Mouse (Mus musculus) embryonic facial prominence, embryonic 10.5 days (tissue): ENCODE measurements at regions not wholly inside any gene's neighbourhood (a gene's known extent, or its start where the extent isn't known, plus 50 kb on each side); places are given as distances from the start of the nearest gene placed in this dataset.

Source experiments
- DNase-seq: peaks from one replicate; pipeline ENCODE4 v3.0.0-alpha.2; 2017; ENCODE audit warnings: low spot score
- H3K27ac ChIP-seq: fragments of 300-500 bp; sonication (generic); replicated peaks from 2 replicates; pipeline ENCODE4 v1.5.1; 2016; ENCODE audit warnings: mild to moderate bottlenecking
- H3K27me3 ChIP-seq: fragments of 300-500 bp; sonication (generic); replicated peaks from 2 replicates; pipeline ENCODE4 v1.6.1; 2016; ENCODE audit warnings: low read depth, mild to moderate bottlenecking; ENCODE audit not compliant: poor library complexity, severe bottlenecking
- H3K36me3 ChIP-seq: fragments of 300-500 bp; sonication (generic); replicated peaks from 2 replicates; pipeline ENCODE4 v1.6.1; 2016; ENCODE audit warnings: mild to moderate bottlenecking, moderate library complexity
- H3K4me1 ChIP-seq: fragments of 300-500 bp; sonication (generic); 2 replicates; pipeline ENCODE4 v1.6.1; 2016
- H3K4me3 ChIP-seq: fragments of 300-500 bp; sonication (generic); 2 replicates; pipeline ENCODE4 v1.5.1; 2016; ENCODE audit warnings: mild to moderate bottlenecking, moderate library complexity
- H3K9me3 ChIP-seq: fragments of 300-500 bp; sonication (generic); 2 replicates; pipeline ENCODE4 v1.6.1; 2016; ENCODE audit warnings: mild to moderate bottlenecking
- WGBS: fragments of 180-500 bp; shearing (Covaris S2); methylation state at CpG from one replicate; pipeline ENCODE4 v1.1.7; 2016; 5-methylcytosine and 5-hydroxymethylcytosine counted together

GRCm38 (mm10) chr8:92190261-92191025 is 167.0 kb upstream of the Irx5 start:
- no peak for DNase-seq
- Histone ChIP-seq H3K4me3 (no peak overlapping the region), H3K9me3 (peaks cover 8% of the 10 kb centered on the region; the same call in 1 of the 2 replicates), H3K4me1 (peaks cover 11% of the 10 kb centered on the region), H3K27me3 (no peaks in the 10 kb centered on the region), H3K36me3 (no peaks in the 10 kb centered on the region), H3K27ac (no peak overlapping the region; the same call in 1 of the 2 replicates)
- 87% methylated on average over 16 of the region's 16 CpGs for WGBS

GRCm38 (mm10) chr8:92183331-92183730 is 174.1 kb upstream of the Irx5 start:
- Histone ChIP-seq H3K36me3 (no peaks in the 10 kb centered on the region), H3K4me3 (no peak overlapping the region), H3K4me1 (no peaks in the 10 kb centered on the region), H3K9me3 (peaks cover 5% of the 10 kb centered on the region; the same call in 1 of the 2 replicates), H3K27me3 (0 out of 2 replicates have a peak, but pooled peaks cover 4% of the 10 kb centered on the region), H3K27ac (no peak overlapping the region)
- no peak for DNase-seq
- WGBS = 69% methylated on average over 1 of the region's 1 CpGs

- no peak overlapping the region for H3K27ac ChIP-seq
- DNase-seq = no peak
- no peaks in the 10 kb centered on the region for H3K36me3 ChIP-seq
- 0 out of 2 replicates have a peak, but pooled peaks cover 4% of the 10 kb centered on the region for H3K27me3 ChIP-seq
- peaks cover 7% of the 10 kb centered on the region; the same call in 1 of the 2 replicates for H3K4me1 ChIP-seq
- WGBS = 91% methylated on average over 4 of the region's 4 CpGs
- no peaks in the 10 kb centered on the region for H3K9me3 ChIP-seq
- no peak overlapping the region for H3K4me3 ChIP-seq
Measured at GRCm38 (mm10) chr8:92180651-92181050, 176.8 kb upstream of the Irx5 start.

- no peak for DNase-seq
- WGBS = 62% methylated on average over 2 of the region's 2 CpGs
- H3K4me3 ChIP-seq = no peak overlapping the region
- no peaks in the 10 kb centered on the region for H3K27me3 ChIP-seq
- H3K4me1 ChIP-seq = peaks cover 7% of the 10 kb centered on the region; the same call in 1 of the 2 replicates
- H3K9me3 ChIP-seq = no peaks in the 10 kb centered on the region
- no peak overlapping the region for H3K27ac ChIP-seq
- H3K36me3 ChIP-seq = no peaks in the 10 kb centered on the region
Measured at GRCm38 (mm10) chr8:92179327-92179726, 178.1 kb upstream of the Irx5 start.

GRCm38 (mm10) chr8:92176101-92176500 is 181.3 kb upstream of the Irx5 start:
- H3K4me1 ChIP-seq = peaks cover 11% of the 10 kb centered on the region; the same call in 1 of the 2 replicates
- no peak for DNase-seq
- no peaks in the 10 kb centered on the region for H3K27me3 ChIP-seq
- H3K27ac ChIP-seq = no peak overlapping the region
- WGBS = 75% methylated on average over 5 of the region's 5 CpGs
- no peaks in the 10 kb centered on the region for H3K9me3 ChIP-seq
- H3K4me3 ChIP-seq = no peak overlapping the region
- no peaks in the 10 kb centered on the region for H3K36me3 ChIP-seq

- H3K27me3 ChIP-seq = peaks cover 2% of the 10 kb centered on the region
Measured at GRCm38 (mm10) chr8:92174106-92174505, 183.3 kb upstream of the Irx5 start.

GRCm38 (mm10) chr8:92171578-92171977 is 185.8 kb upstream of the Irx5 start:
- Histone ChIP-seq H3K27me3 (peaks cover 7% of the 10 kb centered on the region), H3K4me1 (peaks cover 25% of the 10 kb centered on the region)

More at GRCm38 (mm10) chr8:92174106-92174505, 183.3 kb upstream of the Irx5 start:
- no peak overlapping the region for H3K4me3 ChIP-seq
- no peak for DNase-seq
- WGBS = 79% methylated on average over 2 of the region's 2 CpGs
- no peak overlapping the region for H3K27ac ChIP-seq
- H3K36me3 ChIP-seq = no peaks in the 10 kb centered on the region
- H3K9me3 ChIP-seq = no peaks in the 10 kb centered on the region
- H3K4me1 ChIP-seq = peaks cover 11% of the 10 kb centered on the region; the same call in 1 of the 2 replicates

GRCm38 (mm10) chr8:92167340-92167783 is 190.1 kb upstream of the Irx5 start:
- peak overlapping the region; percentile 14 for H3K27ac ChIP-seq
- DNase-seq = no peak
- no peaks in the 10 kb centered on the region for H3K9me3 ChIP-seq
- no peaks in the 10 kb centered on the region for H3K36me3 ChIP-seq
- WGBS = 46% methylated on average over 4 of the region's 4 CpGs
- H3K4me1 ChIP-seq = peaks cover 19% of the 10 kb centered on the region
- peaks cover 7% of the 10 kb centered on the region for H3K27me3 ChIP-seq
- H3K4me3 ChIP-seq = no peak overlapping the region

More at GRCm38 (mm10) chr8:92171578-92171977, 185.8 kb upstream of the Irx5 start:
- WGBS = 60% methylated on average over 2 of the region's 2 CpGs
- no peak for DNase-seq
- H3K4me3 ChIP-seq = no peak overlapping the region
- H3K36me3 ChIP-seq = no peaks in the 10 kb centered on the region
- no peak overlapping the region for H3K27ac ChIP-seq
- no peaks in the 10 kb centered on the region for H3K9me3 ChIP-seq

GRCm38 (mm10) chr8:92165306-92165705 is 192.1 kb upstream of the Irx5 start:
- Histone ChIP-seq H3K9me3 (0 out of 2 replicates have a peak, but pooled peaks cover 3% of the 10 kb centered on the region), H3K27me3 (peaks cover 8% of the 10 kb centered on the region), H3K4me1 (peaks cover 19% of the 10 kb centered on the region), H3K27ac (no peak overlapping the region), H3K4me3 (no peak overlapping the region), H3K36me3 (no peaks in the 10 kb centered on the region)
- no peak for DNase-seq
- WGBS = 83% methylated on average over 6 of the region's 6 CpGs

GRCm38 (mm10) chr8:92164496-92164895 is 192.9 kb upstream of the Irx5 start:
- DNase-seq = no peak
- 94% methylated on average over 4 of the region's 4 CpGs for WGBS

GRCm38 (mm10) chr8:92161002-92161401 is 196.4 kb upstream of the Irx5 start:
- Histone ChIP-seq H3K27ac (no peak overlapping the region), H3K4me3 (no peak overlapping the region), H3K9me3 (0 out of 2 replicates have a peak, but pooled peaks cover 3% of the 10 kb centered on the region), H3K36me3 (no peaks in the 10 kb centered on the region), H3K27me3 (peaks cover 37% of the 10 kb centered on the region), H3K4me1 (peaks cover 13% of the 10 kb centered on the region)
- WGBS = 73% methylated on average over 2 of the region's 2 CpGs
- DNase-seq = no peak

More at GRCm38 (mm10) chr8:92164496-92164895, 192.9 kb upstream of the Irx5 start:
- Histone ChIP-seq H3K4me1 (peaks cover 19% of the 10 kb centered on the region), H3K36me3 (no peaks in the 10 kb centered on the region), H3K9me3 (0 out of 2 replicates have a peak, but pooled peaks cover 3% of the 10 kb centered on the region), H3K27me3 (peaks cover 16% of the 10 kb centered on the region), H3K27ac (no peak overlapping the region), H3K4me3 (no peak overlapping the region)

- H3K4me1 ChIP-seq = peaks cover 13% of the 10 kb centered on the region
- H3K9me3 ChIP-seq = 0 out of 2 replicates have a peak, but pooled peaks cover 3% of the 10 kb centered on the region
- DNase-seq = peak; percentile 34
- H3K4me3 ChIP-seq = no peak overlapping the region
- whole genome bisulfite sequencing = 30% methylated on average over 10 of the region's 10 CpGs
- no peak overlapping the region for H3K27ac ChIP-seq
- no peaks in the 10 kb centered on the region for H3K36me3 ChIP-seq
- peaks cover 49% of the 10 kb centered on the region for H3K27me3 ChIP-seq
Measured at GRCm38 (mm10) chr8:92158219-92158618, 199.2 kb upstream of the Irx5 start.

- 83% methylated on average over 5 of the region's 5 CpGs for WGBS
- no peak overlapping the region for H3K4me3 ChIP-seq
- no peak for DNase-seq
- H3K9me3 ChIP-seq = no peaks in the 10 kb centered on the region
- H3K36me3 ChIP-seq = no peaks in the 10 kb centered on the region
- H3K27ac ChIP-seq = no peak overlapping the region
- peaks cover 32% of the 10 kb centered on the region for H3K27me3 ChIP-seq
- H3K4me1 ChIP-seq = peaks cover 4% of the 10 kb centered on the region; the same call in 1 of the 2 replicates
Measured at GRCm38 (mm10) chr8:92152478-92152877, 204.9 kb upstream of the Irx5 start.
